Mouse (Mus musculus): ENCODE results near the gene Chd1.

GRCm38 (mm10) chr17:15737346-15737917 lies 32.7 kb downstream of the Chd1 start:
- TF ChIP-seq CTCF (IDR thresholded peaks at IDR 0.05; ENCODE audit: borderline replicate concordance, insufficient read depth, low read depth, low read length) (no peak), POLR2A (IDR thresholded peaks at IDR 0.05; ENCODE audit: borderline replicate concordance, insufficient read depth, low read length) (no peak)
